Mouse (Mus musculus): ENCODE measurements around the gene Ankdd1a.

- TF ChIP-seq CTCF (conservative IDR thresholded peaks at IDR 0.05; ENCODE audit: low read length) (no peak), POU5F1 (IDR thresholded peaks at IDR 0.05; ENCODE audit: borderline replicate concordance, low read length) (no peak)
Observed at GRCm38 (mm10) chr9:65491476-65491875, 28.5 kb downstream of the Ankdd1a start.
